Mouse (Mus musculus) spleen, adult 18-20 months (tissue): ENCODE data around the gene Hspd1.
"Not testable (repeated sequence)": the region's sequence is repeated elsewhere in the genome, so short reads cannot be mapped to it uniquely, and the experiment has no call there.

Source experiments
- DNase-seq, 2 experiments: peaks; one replicate each; pipeline ENCODE4 v3.0.0; 2022; ENCODE audit warnings: mixed read lengths in 2 of 2

Hspd1 gene

GRCm38 (mm10) chr1:55087932-55088610, at the start of gene Hspd1, which contains the start of gene Hspe1:
Gene Hspd1, minus strand, starts transcription at chr1:55088243.
Gene Hspe1, plus strand, starts transcription at chr1:55088132.
- peak; percentile 98 for DNase-seq

- no peak for DNase-seq
Observed at GRCm38 (mm10) chr1:55135846-55136245, 47.8 kb upstream of the Hspd1 start.

- no peak for DNase-seq
Observed at GRCm38 (mm10) chr1:55134301-55134700, 46.3 kb upstream of the Hspd1 start.

- no peak for DNase-seq
Observed at GRCm38 (mm10) chr1:55133173-55133572, 45.1 kb upstream of the Hspd1 start.

- no peak for DNase-seq
Observed at GRCm38 (mm10) chr1:55132308-55132707, 44.3 kb upstream of the Hspd1 start.

- DNase-seq, result no peak
Observed at GRCm38 (mm10) chr1:55131424-55132014, 43.5 kb upstream of the Hspd1 start.

- peak; percentile 87 to 93 for DNase-seq
Observed at GRCm38 (mm10) chr1:55130943-55131401, 42.9 kb upstream of the Hspd1 start, which contains the start of gene Mob4. Gene Mob4, plus strand, starts transcription at chr1:55131231.

- DNase-seq, result no peak
Observed at GRCm38 (mm10) chr1:55130190-55130916, 42.3 kb upstream of the Hspd1 start.

GRCm38 (mm10) chr1:55129716-55130115, 41.7 kb upstream of the Hspd1 start:
- DNase-seq, result no peak

GRCm38 (mm10) chr1:55124136-55124535, 36.1 kb upstream of the Hspd1 start:
- not testable (repeated sequence) for DNase-seq

GRCm38 (mm10) chr1:55123561-55123960, 35.5 kb upstream of the Hspd1 start:
- DNase-seq, result no peak

GRCm38 (mm10) chr1:55123046-55123445, 35.0 kb upstream of the Hspd1 start:
- DNase-seq, result no peak

- DNase-seq, result no peak
Observed at GRCm38 (mm10) chr1:55109066-55109766, 21.2 kb upstream of the Hspd1 start.

GRCm38 (mm10) chr1:55108473-55108872, 20.4 kb upstream of the Hspd1 start:
- no peak for DNase-seq

- DNase-seq, result no peak
Observed at GRCm38 (mm10) chr1:55107644-55108043, 19.6 kb upstream of the Hspd1 start.

GRCm38 (mm10) chr1:55106919-55107585, 19.0 kb upstream of the Hspd1 start:
- no peak for DNase-seq

- no peak for DNase-seq
Observed at GRCm38 (mm10) chr1:55092469-55092868, 4.4 kb upstream of the Hspd1 start.

- no peak for DNase-seq
Observed at GRCm38 (mm10) chr1:55092056-55092455, 4.0 kb upstream of the Hspd1 start.

- DNase-seq, result no peak
Observed at GRCm38 (mm10) chr1:55089498-55090064, 1.5 kb upstream of the Hspd1 start.

GRCm38 (mm10) chr1:55088611-55089497, 811 bp upstream of the Hspd1 start:
- no peak for DNase-seq

GRCm38 (mm10) chr1:55087401-55087904, 590 bp downstream of the Hspd1 start:
- no peak for DNase-seq
